Mouse (Mus musculus) embryonic fibroblast, embryonic 13.5 days (primary cell): ENCODE measurements around the gene Ccdc54. TPM values are rescaled to one million over a fixed set of nuclear protein-coding genes. Genes with fewer than 3 reads are reported as not detected.

Experiments
- H3K27ac ChIP-seq: 2 replicates; pipeline ENCODE4 v1.5.1; 2012; ENCODE audit warnings: low read length, control low read depth, inconsistent platforms; ENCODE audit not compliant: insufficient read depth
- H3K4me1 ChIP-seq: 2 replicates; pipeline ENCODE4 v1.6.1; 2011; ENCODE audit warnings: low read length; ENCODE audit not compliant: control insufficient read depth, insufficient read depth
- H3K4me3 ChIP-seq: 2 replicates; pipeline ENCODE4 v1.5.1; 2011; ENCODE audit warnings: mild to moderate bottlenecking, control low read depth, low read length; ENCODE audit not compliant: insufficient read depth
- CTCF ChIP-seq: IDR thresholded peaks from 2 replicates; pipeline ENCODE4 v1.5.1; 2011; ENCODE audit warnings: mild to moderate bottlenecking, control low read depth, low read length, moderate library complexity, borderline replicate concordance; ENCODE audit not compliant: insufficient read depth
- POLR2A ChIP-seq: IDR thresholded peaks from 2 replicates; pipeline ENCODE4 v1.6.1; 2011; ENCODE audit warnings: low read depth, mild to moderate bottlenecking, control low read depth, low read length, moderate library complexity
- polyA plus RNA-seq: library from polyadenylated mRNA; stranded (reverse); fragments of >200 nt; gene quantifications from 2 replicates; pipeline ENCODE4 v1.2.4, GENCODE M21; 2011; ENCODE audit warnings: low read depth; ENCODE audit not compliant: missing spikeins, insufficient read length

Ccdc54 gene
- not detected in 2 replicates for polyA plus RNA-seq

DNA sequence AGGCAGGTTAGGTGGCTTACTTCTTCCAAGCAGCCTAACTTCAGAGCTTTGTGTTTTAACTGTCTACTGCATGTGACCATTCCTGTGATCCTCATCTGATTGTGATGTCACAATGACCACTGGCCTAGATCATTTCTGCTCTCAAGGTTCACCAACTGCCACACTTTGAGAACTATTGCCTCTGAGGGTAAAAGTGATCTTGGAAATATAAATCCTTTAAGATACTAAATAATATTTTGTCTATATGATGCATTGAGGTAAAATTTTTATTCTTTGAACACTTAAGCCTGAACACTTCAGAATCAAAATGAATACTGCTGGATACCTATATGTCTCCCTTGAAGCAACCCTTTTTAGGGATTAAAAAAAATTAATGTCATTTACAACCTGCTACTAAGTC lies at the start of gene Ccdc54:
Gene Ccdc54, minus strand, starts transcription at position 101 of the 400 bp plus-strand sequence.
- H3K4me1 ChIP-seq: peaks cover 2% of the 10 kb centered on the region; the same call in 1 of the 2 replicates
- TF ChIP-seq CTCF (no peak), POLR2A (no peak)

DNA sequence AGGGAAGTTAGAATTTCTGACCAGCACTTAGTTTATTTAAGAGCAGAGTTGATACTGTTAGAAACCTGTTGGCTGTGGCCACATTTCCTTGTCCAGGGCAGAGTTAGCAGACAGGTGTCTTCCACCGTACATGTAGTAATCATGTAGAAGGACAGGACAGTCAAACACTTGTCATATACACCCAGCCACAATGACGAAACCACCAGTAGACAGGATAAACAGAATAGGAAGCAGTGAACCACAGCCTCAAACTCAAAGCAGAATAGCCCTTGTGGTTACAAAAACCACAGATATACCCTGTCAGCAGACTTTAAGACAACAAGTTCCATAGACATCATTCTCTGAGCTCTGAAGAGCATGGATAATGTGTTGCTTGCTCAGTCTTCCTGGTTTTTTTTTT lies 41.6 kb upstream of the Ccdc54 start:
- Histone ChIP-seq H3K4me3 (no peak overlapping the region), H3K27ac (no peak overlapping the region), H3K4me1 (no peaks in the 10 kb centered on the region)
- no peak for TF ChIP-seq CTCF
- no peak for TF ChIP-seq POLR2A

More for the DNA sequence above, at the start of gene Ccdc54:
- Histone ChIP-seq H3K4me3 (no peak within 1 kb of the TSS), H3K27ac (no peak within 1 kb of the TSS)

DNA sequence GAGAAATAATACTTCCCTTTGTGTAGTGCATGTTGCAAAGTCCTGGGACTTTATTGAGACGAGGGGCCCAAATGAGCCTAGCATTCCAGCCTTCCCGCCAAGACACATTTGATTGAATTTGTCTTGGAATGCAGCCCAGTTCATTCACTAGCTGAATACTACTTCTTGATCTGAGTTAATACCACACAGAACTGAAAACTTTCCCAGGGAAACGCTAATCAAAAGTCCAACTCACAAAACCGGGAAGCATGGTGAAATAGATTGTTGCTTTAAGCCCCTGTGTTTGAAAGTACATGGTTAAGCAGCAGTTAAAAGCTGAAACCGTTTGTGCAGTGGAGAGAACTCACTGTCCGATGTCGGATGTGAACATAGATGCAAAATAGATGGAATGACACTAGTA lies 24.6 kb upstream of the Ccdc54 start:
- no peak overlapping the region for H3K27ac ChIP-seq
- H3K4me3 ChIP-seq: no peak overlapping the region
- peaks cover 3% of the 10 kb centered on the region; the same call in 1 of the 2 replicates for H3K4me1 ChIP-seq
- TF ChIP-seq CTCF (no peak), POLR2A (no peak)

DNA sequence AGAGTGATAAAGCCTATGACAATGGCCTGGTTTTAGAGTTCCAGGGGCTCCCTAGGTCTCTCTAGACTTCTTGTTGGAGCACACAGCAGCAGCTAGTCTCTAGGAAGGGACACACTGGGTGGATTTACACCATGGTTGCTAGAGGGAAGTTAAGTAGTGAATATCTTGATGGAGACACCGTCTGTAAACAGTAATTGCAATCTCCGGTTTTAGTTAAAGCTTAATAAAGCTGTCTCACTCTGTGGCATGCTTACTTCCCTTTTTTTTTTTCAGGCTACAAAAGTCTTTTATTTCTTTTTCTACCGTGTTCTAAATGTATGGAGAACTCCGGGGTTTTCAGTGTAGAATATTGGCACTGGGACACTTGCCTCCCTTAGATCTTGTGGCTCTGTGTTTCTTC lies 22.0 kb upstream of the Ccdc54 start:
- TF ChIP-seq CTCF: no peak
- no peak for TF ChIP-seq POLR2A
- H3K27ac ChIP-seq: no peak overlapping the region
- H3K4me1 ChIP-seq: peaks cover 3% of the 10 kb centered on the region; the same call in 1 of the 2 replicates
- H3K4me3 ChIP-seq: no peak overlapping the region

GRCm38 (mm10) chr16:50610580-50610979 lies 19.6 kb upstream of the Ccdc54 start:
- peak overlapping the region; percentile 29; the same call in 1 of the 2 replicates for H3K27ac ChIP-seq
- no peak overlapping the region for H3K4me3 ChIP-seq
- peaks cover 3% of the 10 kb centered on the region; the same call in 1 of the 2 replicates for H3K4me1 ChIP-seq
- TF ChIP-seq POLR2A: peak; percentile 38; the same call in 1 of the 2 replicates
- 0 out of 2 replicates have a peak, but pooled peaks have one; percentile 10 for TF ChIP-seq CTCF

GRCm38 (mm10) chr16:50607776-50608562 lies 17.0 kb upstream of the Ccdc54 start:
- no peak overlapping the region for H3K4me3 ChIP-seq
- H3K27ac ChIP-seq: no peak overlapping the region
- no peak for TF ChIP-seq POLR2A
- no peak for TF ChIP-seq CTCF
- peaks cover 3% of the 10 kb centered on the region; the same call in 1 of the 2 replicates for H3K4me1 ChIP-seq

DNA sequence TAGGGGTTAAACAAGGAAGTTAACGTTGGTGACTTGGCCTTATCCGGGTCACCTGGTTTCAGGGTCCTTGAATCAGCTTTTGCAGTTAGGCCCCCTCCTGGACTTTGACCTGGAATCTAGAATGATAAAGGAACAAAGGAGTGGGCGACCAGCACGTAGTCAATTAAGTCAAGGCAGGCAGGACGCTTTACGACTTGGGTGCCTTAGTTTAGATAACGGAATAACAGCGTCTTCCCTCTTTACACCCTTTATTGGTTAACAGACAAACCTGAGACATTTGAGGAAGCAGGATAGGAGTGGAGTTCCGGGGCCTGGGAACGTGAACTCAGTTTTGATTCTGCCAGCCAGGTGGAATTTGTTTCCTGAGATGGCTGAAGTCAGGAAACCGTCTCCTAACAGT lies 13.9 kb upstream of the Ccdc54 start:
- no peak overlapping the region for H3K4me3 ChIP-seq
- H3K4me1 ChIP-seq: peaks cover 2% of the 10 kb centered on the region; the same call in 1 of the 2 replicates
- TF ChIP-seq POLR2A (no peak), CTCF (no peak)
- H3K27ac ChIP-seq: no peak overlapping the region

DNA sequence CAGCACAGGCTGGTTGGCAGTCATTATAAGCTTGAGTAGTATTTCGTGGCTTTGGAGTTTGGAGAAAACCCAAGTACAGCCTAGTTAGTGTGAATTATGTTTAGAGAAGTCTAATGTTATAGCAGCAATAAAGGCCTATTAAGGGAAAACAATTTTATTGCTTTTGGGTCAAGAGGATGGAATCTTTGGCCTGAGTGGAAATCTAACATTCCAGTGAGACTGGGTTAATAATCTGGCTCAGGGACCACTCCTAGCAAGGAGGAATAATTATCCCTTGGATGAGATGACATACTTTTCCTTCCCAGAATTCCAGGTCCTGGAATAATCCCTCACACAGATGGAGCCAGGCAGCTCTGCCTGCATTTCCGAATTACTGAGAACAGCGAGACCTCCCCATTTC lies 11.0 kb upstream of the Ccdc54 start:
- Histone ChIP-seq H3K4me1 (peaks cover 2% of the 10 kb centered on the region; the same call in 1 of the 2 replicates), H3K4me3 (no peak overlapping the region), H3K27ac (peak overlapping the region; percentile 58; the same call in 1 of the 2 replicates)
- TF ChIP-seq POLR2A (no peak), CTCF (no peak)

- H3K4me1 ChIP-seq: peaks cover 2% of the 10 kb centered on the region; the same call in 1 of the 2 replicates
- no peak overlapping the region for H3K4me3 ChIP-seq
- TF ChIP-seq CTCF (no peak), POLR2A (no peak)
- H3K27ac ChIP-seq: no peak overlapping the region
Observed at GRCm38 (mm10) chr16:50600665-50601064, 9.7 kb upstream of the Ccdc54 start.

- no peak for TF ChIP-seq POLR2A
- TF ChIP-seq CTCF: no peak
- no peak overlapping the region for H3K27ac ChIP-seq
- peaks cover 2% of the 10 kb centered on the region for H3K4me1 ChIP-seq
- H3K4me3 ChIP-seq: no peak overlapping the region
Observed at GRCm38 (mm10) chr16:50596679-50597078, 5.7 kb upstream of the Ccdc54 start.
